22 mouse cellular contexts compared by ENCODE assay signal in genomic region chr16:20489233-20489632, GRCm38 (mm10). TPM values are rescaled to one million over a fixed set of nuclear protein-coding genes. Genes with fewer than 3 reads are reported as not detected.
DNase-seq lines count a peak whose midpoint lies in the region; ATAC-seq lines count a peak whose summit lies in the region.
"Had no signal": no experiment of that assay in that cellular context is flagged by ENCODE, and none has a peak within 500 bp of the region (broad histone marks: within the 10 kb centered on the region; RNA-seq: fewer than 3 reads in every experiment).

No protein-coding gene starts in this region.

- no peak for DNase-seq in frontal cortex, postnatal 14 days (ENCODE audit: low spot score in 2 of 2)
- peak; percentile 56 for DNase-seq in heart, adult 11 months
- no peak for DNase-seq in heart, postnatal 36 days
- peak; percentile 3 for DNase-seq in ES-CJ7 (ENCODE audit: low read depth, low spot score)
- DNase-seq in brain, adult 2 months (ENCODE audit: low read depth, low spot score): peak; percentile 45
- no peak for DNase-seq in layer of hippocampus, postnatal 14 days (ENCODE audit: low spot score in 2 of 2)
- DNase-seq in cerebellum, postnatal 4 days (ENCODE audit: low spot score in 2 of 2): no peak
- DNase-seq: adrenal gland, adult 2 months; adrenal gland, adult 8-10 months; adrenal gland, postnatal 10 days; adrenal gland, postnatal 14 days; adrenal gland, postnatal 25 days; adrenal gland, postnatal 36 days; B cell, adult 2 months; cerebellum, adult 11 months; cerebellum, adult 11-12 months; cerebellum, adult 18-20 months; cerebellum, adult 2 months had no signal

- intact Hi-C loops in heart, postnatal 36 days (cut with DNase I): no loop called here

- peak; percentile 90 for ATAC-seq in frontal cortex, adult (ENCODE audit: low TSS enrichment)
- ATAC-seq: activated CD4-positive, CD25-positive, alpha-beta regulatory T cell, adult 4 months; CD4-positive, CD25-positive, alpha-beta regulatory T cell, adult 4 months; Patski had no signal

RNA-seq across cellular contexts. Expression of gene Eif2b5, which starts 9.4 kb away (rescaled TPM):
- 10 to 100 TPM; 54.4 to 64.3 TPM for total RNA-seq in heart, postnatal 36 days (2021)
- total RNA-seq in layer of hippocampus, postnatal 14 days (2021): 10 to 100 TPM; 51.7 to 54.1 TPM

RNA-seq across cellular contexts. Expression of gene Dvl3, which starts 27.5 kb away (rescaled TPM):
- total RNA-seq in heart, postnatal 36 days (2021): 10 to 100 TPM; 44.9 to 47.2 TPM
- 10 to 100 TPM; 77.2 to 78.9 TPM for total RNA-seq in layer of hippocampus, postnatal 14 days (2021)

RNA-seq across cellular contexts. Expression of gene Ap2m1, which starts 46.0 kb away (rescaled TPM):
- 100 to 1,000 TPM; 210 to 214 TPM for total RNA-seq in heart, postnatal 36 days (2021)
- 100 to 1,000 TPM; 893 to 941 TPM for total RNA-seq in layer of hippocampus, postnatal 14 days (2021)

RNA-seq across cellular contexts. Expression of gene Abcf3, which starts 59.1 kb away (rescaled TPM):
- total RNA-seq in heart, postnatal 36 days (2021): 10 to 100 TPM; 62.6 to 65.9 TPM
- total RNA-seq in layer of hippocampus, postnatal 14 days (2021): 10 to 100 TPM; 82.8 to 87.9 TPM

Comparison
In these comparisons a context has a peak if more than half of its experiments do, and no peak if none do; other contexts are left out.
1. DNase-seq: peak in heart, adult 11 months (single experiment), ES-CJ7 (single experiment) and brain, adult 2 months (single experiment); none in frontal cortex, postnatal 14 days (0 of 2), heart, postnatal 36 days (0 of 2), layer of hippocampus, postnatal 14 days (0 of 2) and cerebellum, postnatal 4 days (0 of 2).
2. RNA of gene Ap2m1, which starts 46.0 kb away (total RNA-seq): 893 to 941 TPM in layer of hippocampus, postnatal 14 days; 210 to 214 TPM in heart, postnatal 36 days; every median in the first group is over 4 times any median in the second.